Mouse (Mus musculus) C2C12 (cell line): ENCODE measurements around the gene 4930426L09Rik. TPM values are rescaled to one million over a fixed set of nuclear protein-coding genes. Genes with fewer than 3 reads are reported as not detected.

Experiments used
- H3K27me3 ChIP-seq: one replicate; pipeline ENCODE4 v1.6.1; 2011; ENCODE audit not compliant: control insufficient read depth, insufficient read depth, insufficient read length
- H3K36me3 ChIP-seq: one replicate; pipeline ENCODE4 v1.6.1; 2011; ENCODE audit not compliant: control insufficient read depth, insufficient read depth
- H3K4me3 ChIP-seq: one replicate; pipeline ENCODE4 v1.5.1; 2011; ENCODE audit warnings: mild to moderate bottlenecking, control low read depth; ENCODE audit not compliant: poor library complexity, insufficient read depth, severe bottlenecking
- H3K79me2 ChIP-seq: one replicate; pipeline ENCODE4 v1.6.1; 2011; ENCODE audit not compliant: control insufficient read depth, insufficient read depth
- H3K79me3 ChIP-seq: one replicate; pipeline ENCODE4 v1.6.1; 2011; ENCODE audit warnings: low read depth, control low read depth
- H3ac ChIP-seq: one replicate; pipeline ENCODE3; 2011; ENCODE audit warnings: low read depth; ENCODE audit not compliant: control insufficient read depth, insufficient read length
- CEBPB ChIP-seq: IDR thresholded peaks from one replicate; pipeline ENCODE4 v1.6.1; 2011; ENCODE audit warnings: low read depth, mild to moderate bottlenecking, control low read depth, moderate library complexity
- CTCF ChIP-seq: IDR thresholded peaks from one replicate; pipeline ENCODE4 v1.5.1; 2011; ENCODE audit not compliant: control insufficient read depth, insufficient read depth, insufficient read length
- FOSL1 ChIP-seq: IDR thresholded peaks from one replicate; pipeline ENCODE4 v1.8.0; 2011; ENCODE audit warnings: mild to moderate bottlenecking, low read length; ENCODE audit not compliant: poor library complexity, insufficient read depth, severe bottlenecking
- MAX ChIP-seq: IDR thresholded peaks from one replicate; pipeline ENCODE4 v1.6.1; 2011; ENCODE audit warnings: mild to moderate bottlenecking, control low read depth
- MYOD1 ChIP-seq: IDR thresholded peaks from one replicate; pipeline ENCODE4 v1.6.1; 2011; ENCODE audit warnings: low read depth; ENCODE audit not compliant: control insufficient read depth, insufficient read length
- MYOG ChIP-seq: IDR thresholded peaks from one replicate; pipeline ENCODE4 v1.6.1; 2011; ENCODE audit not compliant: control insufficient read depth, insufficient read length; ENCODE audit errors: extremely low read depth
- USF1 ChIP-seq: IDR thresholded peaks from one replicate; pipeline ENCODE4 v1.6.1; 2011; ENCODE audit warnings: low read depth, mild to moderate bottlenecking, control low read depth, moderate library complexity
- polyA plus RNA-seq: library from polyadenylated mRNA; unstranded; fragments of >200 nt; fragmentation: generic; extraction: Trizol; gene quantifications from one replicate; pipeline ENCODE4 v1.2.1, GENCODE M21; 2012; ENCODE audit warnings: missing spikeins

The 4930426L09Rik gene
- polyA plus RNA-seq, 1 experiment = 0.54 TPM

DNA sequence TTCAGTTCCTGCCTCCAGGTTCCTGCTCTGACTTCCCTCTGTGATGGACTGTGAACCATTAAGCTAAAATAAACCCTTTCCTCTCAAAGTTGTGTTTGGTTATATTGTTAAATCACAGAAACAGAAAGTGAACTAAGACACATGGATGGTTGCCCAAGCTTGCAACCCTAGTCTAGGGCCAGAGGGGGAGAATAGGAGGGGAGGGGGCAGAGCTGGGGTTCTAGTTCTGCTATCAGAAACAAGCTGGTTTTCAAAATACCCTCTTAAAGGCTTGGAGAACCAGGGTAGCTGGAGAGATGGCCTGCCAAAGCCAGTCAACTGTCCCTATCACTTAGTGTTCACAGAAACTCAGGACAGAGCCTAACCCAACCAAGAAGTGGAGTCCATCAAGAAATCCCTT is 14.6 kb upstream of the 4930426L09Rik start:
- TF ChIP-seq MYOG (no peak), MYOD1 (no peak), MAX (no peak), FOSL1 (no peak), CTCF (no peak), CEBPB (no peak), USF1 (no peak)
- Histone ChIP-seq H3ac (no peak overlapping the region), H3K4me3 (no peak overlapping the region), H3K79me2 (peaks cover 51% of the 10 kb centered on the region), H3K36me3 (no peaks in the 10 kb centered on the region), H3K79me3 (peaks cover 11% of the 10 kb centered on the region), H3K27me3 (no peaks in the 10 kb centered on the region)

DNA sequence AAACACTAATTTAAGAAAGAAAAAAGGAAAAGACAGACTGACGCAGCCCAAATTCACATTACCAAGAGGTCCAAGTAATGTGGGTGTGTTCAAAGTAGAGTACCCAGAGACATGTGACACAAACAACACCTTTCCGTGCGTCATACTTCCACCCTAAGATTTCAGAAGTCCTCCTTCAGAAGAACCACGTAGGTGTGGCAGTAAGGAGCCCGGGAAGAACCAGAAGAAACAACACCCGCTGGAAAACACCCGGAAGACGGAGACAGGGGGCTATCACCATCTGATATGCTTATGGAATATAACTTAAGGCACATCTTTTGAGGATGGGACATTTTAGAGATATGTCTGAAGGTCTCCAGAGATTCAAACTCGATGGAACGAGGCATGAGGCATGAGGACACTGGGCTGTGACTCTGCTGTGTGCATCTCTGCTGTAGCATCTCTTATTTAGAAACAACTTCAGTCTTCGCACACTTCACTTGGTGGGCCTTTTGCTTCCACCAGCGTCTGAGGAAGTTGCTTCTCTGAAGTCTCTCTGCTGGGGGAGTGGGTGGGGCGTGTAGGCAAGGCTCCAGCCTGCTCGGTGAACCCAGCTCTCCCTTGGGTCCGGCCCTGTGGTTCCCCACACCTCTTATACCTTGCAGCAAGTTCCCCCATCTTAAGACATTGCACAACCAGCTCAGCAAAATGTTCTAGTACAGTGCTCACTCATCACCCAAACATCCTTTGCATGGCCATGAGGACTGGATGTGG is 13.9 kb upstream of the 4930426L09Rik start:
- H3K36me3 ChIP-seq = no peaks in the 10 kb centered on the region

DNA sequence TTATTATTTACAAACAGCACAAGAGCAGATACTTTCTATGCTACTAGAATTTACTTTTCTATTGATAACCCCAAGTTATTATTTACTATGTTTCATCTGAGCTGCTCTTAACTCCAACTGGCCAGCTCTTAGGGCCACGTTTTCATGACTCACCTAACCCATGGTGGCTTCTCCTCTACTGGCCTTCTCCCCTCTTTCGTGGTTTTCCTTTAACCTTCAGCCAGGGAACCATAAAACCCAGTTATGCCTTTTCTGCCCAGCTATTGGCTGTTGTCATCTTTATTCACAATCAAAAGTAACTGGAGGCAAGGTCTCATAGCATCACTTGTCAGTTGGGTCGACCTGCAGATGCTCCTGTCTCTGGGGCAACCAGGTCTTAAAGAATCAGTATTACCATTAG is 12.6 kb upstream of the 4930426L09Rik start:
- H3K36me3 ChIP-seq = no peaks in the 10 kb centered on the region
- H3K27me3 ChIP-seq = no peaks in the 10 kb centered on the region
- TF ChIP-seq CTCF (no peak), MYOG (no peak), MAX (no peak), FOSL1 (no peak)
- H3K79me3 ChIP-seq = peaks cover 16% of the 10 kb centered on the region
- H3K4me3 ChIP-seq = no peak overlapping the region
- H3ac ChIP-seq = no peak overlapping the region
- H3K79me2 ChIP-seq = peaks cover 59% of the 10 kb centered on the region

More for the DNA sequence above, 13.9 kb upstream of the 4930426L09Rik start:
- Histone ChIP-seq H3ac (no peak overlapping the region), H3K27me3 (no peaks in the 10 kb centered on the region), H3K4me3 (no peak overlapping the region), H3K79me3 (peaks cover 16% of the 10 kb centered on the region), H3K79me2 (peaks cover 58% of the 10 kb centered on the region)
- TF ChIP-seq CEBPB = no peak
- no peak for TF ChIP-seq CTCF
- no peak for TF ChIP-seq MAX
- no peak for TF ChIP-seq MYOD1
- TF ChIP-seq MYOG = no peak
- no peak for TF ChIP-seq FOSL1
- no peak for TF ChIP-seq USF1

DNA sequence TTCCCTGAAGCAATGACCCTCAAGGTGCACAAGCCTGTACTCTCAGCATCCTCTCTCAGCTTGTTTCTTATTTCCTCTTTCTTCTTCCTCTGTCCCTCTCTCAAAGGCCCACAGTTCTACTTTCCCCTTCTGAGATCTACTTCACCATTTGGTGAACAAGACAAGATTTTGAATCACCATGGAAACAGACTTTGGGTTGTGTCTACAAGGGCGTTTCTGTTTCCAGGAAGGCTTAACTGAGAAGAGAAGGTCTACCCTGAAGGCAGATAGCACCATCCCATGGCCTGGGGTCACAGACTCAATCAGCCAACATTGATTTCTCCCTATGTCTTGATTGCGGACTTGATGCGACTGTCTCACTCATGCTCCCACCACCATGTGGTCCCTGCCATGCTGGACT is 9.3 kb upstream of the 4930426L09Rik start:
- peaks cover 25% of the 10 kb centered on the region for H3K79me3 ChIP-seq
- TF ChIP-seq MAX (no peak), USF1 (no peak), FOSL1 (no peak), CEBPB (no peak), MYOD1 (no peak), MYOG (no peak), CTCF (no peak)
- H3K4me3 ChIP-seq = no peak overlapping the region
- no peak overlapping the region for H3ac ChIP-seq
- peaks cover 60% of the 10 kb centered on the region for H3K79me2 ChIP-seq
- no peaks in the 10 kb centered on the region for H3K36me3 ChIP-seq
- H3K27me3 ChIP-seq = no peaks in the 10 kb centered on the region

DNA sequence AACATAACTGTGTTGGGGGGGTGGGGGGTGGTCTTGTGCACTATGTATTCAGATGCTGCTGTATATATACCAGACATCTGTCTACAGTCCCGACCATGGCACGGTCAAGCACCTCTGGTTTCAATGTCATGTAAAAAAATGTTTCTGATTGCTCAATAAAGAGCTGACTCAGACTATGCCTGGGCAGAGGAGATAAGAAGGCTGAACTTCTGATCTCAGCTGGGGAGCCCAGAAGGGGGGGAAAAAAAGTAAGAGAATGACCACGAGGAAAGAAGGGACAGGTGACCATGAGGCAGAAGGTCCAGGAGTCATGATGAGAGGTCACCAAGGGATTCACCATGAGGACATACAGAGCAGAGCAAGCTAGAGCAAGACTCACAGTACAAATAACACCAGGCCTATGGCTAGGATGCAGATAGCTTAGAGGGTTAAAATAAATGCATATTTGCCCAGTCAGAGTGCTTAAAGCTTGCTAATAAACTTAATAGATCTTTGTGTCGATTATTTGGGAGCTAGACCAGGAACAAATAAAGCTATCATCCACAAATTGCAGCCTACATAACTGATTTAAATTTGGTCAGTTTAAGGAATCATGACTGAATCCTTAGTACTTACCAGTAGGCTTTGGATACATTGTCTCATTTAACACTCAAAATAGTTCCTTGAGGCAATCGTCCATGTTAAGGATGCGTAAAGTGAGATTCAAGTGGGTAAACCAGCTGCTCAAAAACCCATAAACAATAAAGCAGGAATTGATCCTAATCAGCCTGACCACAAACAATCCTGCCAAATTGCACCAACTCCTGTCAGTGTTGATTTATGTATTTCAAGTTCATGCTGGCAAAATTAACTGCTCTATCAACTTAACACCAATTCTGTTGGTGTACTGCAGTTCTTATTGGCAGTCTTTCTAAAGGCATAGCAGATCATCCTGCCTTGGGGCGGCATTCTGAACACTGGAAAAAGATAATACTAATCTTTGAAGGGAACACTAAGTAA is 5.3 kb upstream of the 4930426L09Rik start:
- no peak overlapping the region for H3ac ChIP-seq
- peaks cover 71% of the 10 kb centered on the region for H3K79me2 ChIP-seq
- peaks cover 32% of the 10 kb centered on the region for H3K79me3 ChIP-seq
- TF ChIP-seq FOSL1 = no peak
- peak; percentile 94 for TF ChIP-seq CEBPB
- peak; percentile 52 for TF ChIP-seq MYOD1
- TF ChIP-seq CTCF = no peak
- H3K27me3 ChIP-seq = no peaks in the 10 kb centered on the region
- H3K36me3 ChIP-seq = no peaks in the 10 kb centered on the region
- H3K4me3 ChIP-seq = no peak overlapping the region
